Mouse (Mus musculus): ENCODE data around the gene Atp6v1e2. TPM values are rescaled to one million over a fixed set of nuclear protein-coding genes. Genes with fewer than 3 reads are reported as not detected.

Gene Atp6v1e2
- polyA plus RNA-seq, 1 experiment from 2014 or later = not detected

GRCm38 (mm10) chr17:86962894-86963585, 15.3 kb upstream of the Atp6v1e2 start, which contains the start of gene Rhoq:
Rhoq (plus strand) TSS chr17:86963082.
- peak; percentile 92 for ATAC-seq (ENCODE audit: low FRiP score)
- H3K9ac ChIP-seq = peak within 1 kb of the TSS; percentile 83
- H3K27me3 ChIP-seq = no peaks in the 10 kb centered on the region
- peaks cover 28% of the 10 kb centered on the region for H3K4me1 ChIP-seq
- under 1% methylated on average over 56 of the region's 86 CpGs for WGBS
- H3K4me3 ChIP-seq (replicated peaks) = peak within 1 kb of the TSS; percentile 87
- H3K27ac ChIP-seq = peak within 1 kb of the TSS; percentile 73
- peak within 1 kb of the TSS; percentile 89 for H3K4me2 ChIP-seq
- H3K36me3 ChIP-seq (replicated peaks) = 0 out of 2 replicates have a peak, but pooled peaks cover 4% of the 10 kb centered on the region
- H3K9me3 ChIP-seq = no peaks in the 10 kb centered on the region

- H3K4me1 ChIP-seq = peaks cover 28% of the 10 kb centered on the region
- no peaks in the 10 kb centered on the region for H3K27me3 ChIP-seq
- H3K27ac ChIP-seq = peak overlapping the region; percentile 73
- ATAC-seq (ENCODE audit: low FRiP score) = peak; percentile 69
- peak overlapping the region; percentile 87 for H3K4me3 ChIP-seq (replicated peaks)
- peak overlapping the region; percentile 89 for H3K4me2 ChIP-seq
- no peaks in the 10 kb centered on the region for H3K9me3 ChIP-seq
- peak overlapping the region; percentile 83 for H3K9ac ChIP-seq
- 0 out of 2 replicates have a peak, but pooled peaks cover 3% of the 10 kb centered on the region for H3K36me3 ChIP-seq (replicated peaks)
- WGBS = under 1% methylated on average over 24 of the region's 24 CpGs
Measured at GRCm38 (mm10) chr17:86962297-86962893, 14.7 kb upstream of the Atp6v1e2 start.

- WGBS = 70% methylated on average over 8 of the region's 8 CpGs
- Histone ChIP-seq H3K4me2 (no peak overlapping the region), H3K27me3 (no peaks in the 10 kb centered on the region), H3K36me3 (replicated peaks) (no peaks in the 10 kb centered on the region), H3K27ac (no peak overlapping the region), H3K9me3 (no peaks in the 10 kb centered on the region), H3K4me1 (peaks cover 28% of the 10 kb centered on the region), H3K9ac (0 out of 2 replicates have a peak overlapping the region, but pooled peaks have one; percentile 83), H3K4me3 (replicated peaks) (no peak overlapping the region)
- no peak for ATAC-seq (ENCODE audit: low FRiP score)
Measured at GRCm38 (mm10) chr17:86961301-86961841, 13.7 kb upstream of the Atp6v1e2 start.

GRCm38 (mm10) chr17:86957968-86958367, 10.3 kb upstream of the Atp6v1e2 start:
- no peak overlapping the region for H3K4me2 ChIP-seq
- WGBS = 93% methylated on average over 14 of the region's 14 CpGs
- H3K4me1 ChIP-seq = peaks cover 6% of the 10 kb centered on the region; the same call in 1 of the 2 replicates
- no peak for ATAC-seq (ENCODE audit: low FRiP score)
- no peak overlapping the region for H3K27ac ChIP-seq
- H3K4me3 ChIP-seq (replicated peaks) = no peak overlapping the region
- no peaks in the 10 kb centered on the region for H3K9me3 ChIP-seq
- H3K27me3 ChIP-seq = no peaks in the 10 kb centered on the region
- no peak overlapping the region for H3K9ac ChIP-seq
- no peaks in the 10 kb centered on the region for H3K36me3 ChIP-seq (replicated peaks)

- Histone ChIP-seq H3K9me3 (no peaks in the 10 kb centered on the region), H3K4me2 (no peak overlapping the region), H3K4me1 (peaks cover 6% of the 10 kb centered on the region; the same call in 1 of the 2 replicates), H3K27me3 (no peaks in the 10 kb centered on the region), H3K4me3 (replicated peaks) (no peak overlapping the region), H3K36me3 (replicated peaks) (no peaks in the 10 kb centered on the region), H3K27ac (no peak overlapping the region), H3K9ac (no peak overlapping the region)
- ATAC-seq (ENCODE audit: low FRiP score) = no peak
- WGBS = 93% methylated on average over 5 of the region's 5 CpGs
Measured at GRCm38 (mm10) chr17:86957239-86957638, 9.5 kb upstream of the Atp6v1e2 start.

GRCm38 (mm10) chr17:86948801-86949200, 1.1 kb upstream of the Atp6v1e2 start:
- ATAC-seq (ENCODE audit: low FRiP score) = no peak
- 79% methylated on average over 6 of the region's 6 CpGs for WGBS
- no peak overlapping the region for H3K9ac ChIP-seq

GRCm38 (mm10) chr17:86946078-86946477, 1.6 kb downstream of the Atp6v1e2 start:
- Histone ChIP-seq H3K27me3 (peaks cover 4% of the 10 kb centered on the region), H3K36me3 (replicated peaks) (no peaks in the 10 kb centered on the region), H3K4me1 (peaks cover 10% of the 10 kb centered on the region), H3K9ac (no peak overlapping the region), H3K4me2 (no peak overlapping the region), H3K27ac (no peak overlapping the region), H3K4me3 (replicated peaks) (no peak overlapping the region), H3K9me3 (no peaks in the 10 kb centered on the region)
- 34% methylated on average over 4 of the region's 4 CpGs for WGBS
- ATAC-seq (ENCODE audit: low FRiP score) = no peak

More at GRCm38 (mm10) chr17:86948801-86949200, 1.1 kb upstream of the Atp6v1e2 start:
- H3K4me3 ChIP-seq (replicated peaks) = no peak overlapping the region
- H3K27ac ChIP-seq = no peak overlapping the region
- peaks cover 4% of the 10 kb centered on the region; the same call in 1 of the 2 replicates for H3K27me3 ChIP-seq
- H3K4me1 ChIP-seq = peaks cover 10% of the 10 kb centered on the region
- no peaks in the 10 kb centered on the region for H3K9me3 ChIP-seq
- no peak overlapping the region for H3K4me2 ChIP-seq
- H3K36me3 ChIP-seq (replicated peaks) = no peaks in the 10 kb centered on the region

- Histone ChIP-seq H3K27ac (no peak overlapping the region), H3K4me3 (replicated peaks) (no peak overlapping the region), H3K9ac (no peak overlapping the region), H3K36me3 (replicated peaks) (no peaks in the 10 kb centered on the region), H3K9me3 (no peaks in the 10 kb centered on the region), H3K27me3 (peaks cover 5% of the 10 kb centered on the region; the same call in 1 of the 2 replicates), H3K4me2 (no peak overlapping the region), H3K4me1 (peaks cover 8% of the 10 kb centered on the region)
- WGBS = 89% methylated on average over 6 of the region's 6 CpGs
- no peak for ATAC-seq (ENCODE audit: low FRiP score)
Measured at GRCm38 (mm10) chr17:86943158-86943557, 4.5 kb downstream of the Atp6v1e2 start.

- Histone ChIP-seq H3K4me3 (replicated peaks) (no peak overlapping the region), H3K36me3 (replicated peaks) (no peaks in the 10 kb centered on the region), H3K27ac (no peak overlapping the region), H3K27me3 (peaks cover 7% of the 10 kb centered on the region), H3K9me3 (no peaks in the 10 kb centered on the region), H3K4me1 (peaks cover 11% of the 10 kb centered on the region), H3K4me2 (no peak overlapping the region), H3K9ac (no peak overlapping the region)
- no peak for ATAC-seq (ENCODE audit: low FRiP score)
- WGBS = 57% methylated on average over 6 of the region's 6 CpGs
Measured at GRCm38 (mm10) chr17:86942112-86942511, 5.6 kb downstream of the Atp6v1e2 start.

- WGBS = 66% methylated on average over 7 of the region's 7 CpGs
- no peak for ATAC-seq (ENCODE audit: low FRiP score)
Measured at GRCm38 (mm10) chr17:86938683-86939082, 9.0 kb downstream of the Atp6v1e2 start.

GRCm38 (mm10) chr17:86937497-86938155, 10.1 kb downstream of the Atp6v1e2 start:
- no peaks in the 10 kb centered on the region for H3K36me3 ChIP-seq (replicated peaks)
- peaks cover 24% of the 10 kb centered on the region for H3K27me3 ChIP-seq
- peak; percentile 91 for ATAC-seq (ENCODE audit: low FRiP score)
- peaks cover 19% of the 10 kb centered on the region for H3K4me1 ChIP-seq
- no peaks in the 10 kb centered on the region for H3K9me3 ChIP-seq
- 0 out of 2 replicates have a peak overlapping the region, but pooled peaks have one; percentile 9 for H3K9ac ChIP-seq
- H3K4me3 ChIP-seq (replicated peaks) = peak overlapping the region; percentile 38
- peak overlapping the region; percentile 61 for H3K4me2 ChIP-seq
- H3K27ac ChIP-seq = peak overlapping the region; percentile 53; the same call in 1 of the 2 replicates
- WGBS = 3% methylated on average over 20 of the region's 20 CpGs

More at GRCm38 (mm10) chr17:86938683-86939082, 9.0 kb downstream of the Atp6v1e2 start:
- Histone ChIP-seq H3K9me3 (no peaks in the 10 kb centered on the region), H3K27me3 (peaks cover 24% of the 10 kb centered on the region), H3K4me1 (peaks cover 11% of the 10 kb centered on the region), H3K9ac (no peak overlapping the region), H3K4me2 (no peak overlapping the region), H3K36me3 (replicated peaks) (no peaks in the 10 kb centered on the region), H3K4me3 (replicated peaks) (no peak overlapping the region), H3K27ac (no peak overlapping the region)

GRCm38 (mm10) chr17:86937064-86937463, 10.6 kb downstream of the Atp6v1e2 start:
- Histone ChIP-seq H3K27me3 (peaks cover 24% of the 10 kb centered on the region), H3K4me3 (replicated peaks) (no peak overlapping the region), H3K36me3 (replicated peaks) (no peaks in the 10 kb centered on the region), H3K4me1 (peaks cover 23% of the 10 kb centered on the region), H3K27ac (0 out of 2 replicates have a peak overlapping the region, but pooled peaks have one; percentile 53), H3K9me3 (no peaks in the 10 kb centered on the region), H3K9ac (0 out of 2 replicates have a peak overlapping the region, but pooled peaks have one; percentile 9), H3K4me2 (peak overlapping the region; percentile 61)
- 85% methylated on average over 2 of the region's 2 CpGs for WGBS
- ATAC-seq (ENCODE audit: low FRiP score) = no peak
